14 mouse cellular contexts compared by ENCODE assay signal in the genomic region with DNA sequence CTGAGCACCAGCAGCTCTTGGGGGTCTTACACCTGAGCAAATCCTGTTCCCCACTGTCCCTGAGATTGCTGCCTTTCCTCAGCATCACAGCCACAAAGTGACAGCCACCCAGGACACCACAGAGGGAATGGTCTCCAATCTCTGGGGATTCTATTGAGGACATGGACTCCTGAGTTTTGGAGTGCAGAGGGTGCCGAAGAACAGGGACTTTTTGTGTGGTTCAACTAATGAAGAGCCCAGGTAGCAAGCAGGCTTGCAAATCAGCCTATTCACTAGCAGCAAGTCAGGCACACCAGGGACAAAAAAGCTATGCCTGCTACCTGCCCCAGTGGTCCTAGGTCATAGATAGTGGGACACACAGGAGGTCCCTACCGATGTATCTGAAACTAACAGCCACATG. TPM values are rescaled to one million over a fixed set of nuclear protein-coding genes. Genes with fewer than 3 reads are reported as not detected.
DNase-seq lines count a peak whose midpoint lies in the region; ATAC-seq lines count a peak whose summit lies in the region.
"Had no signal": no experiment of that assay in that cellular context is flagged by ENCODE, and none has a peak within 500 bp of the region (broad histone marks: within the 10 kb centered on the region; RNA-seq: fewer than 3 reads in every experiment).

No protein-coding gene starts in this region.

- H3K36me3 ChIP-seq in kidney, embryonic 14.5 days (ENCODE audit: control insufficient read depth, insufficient read depth, low read length) = no peaks in the 10 kb centered on the region
- 0 out of 2 replicates have a peak, but pooled peaks cover 4% of the 10 kb centered on the region for H3K36me3 ChIP-seq in embryonic facial prominence, embryonic 12.5 days
- no peaks in the 10 kb centered on the region for H3K36me3 ChIP-seq in forebrain, embryonic 16.5 days (ENCODE audit: control insufficient read depth, insufficient read depth)
- H3K36me3 ChIP-seq in midbrain, embryonic 11.5 days (ENCODE audit: control insufficient read depth, insufficient read depth, low read length) = no peaks in the 10 kb centered on the region

- 92% methylated on average over 2 of the region's 2 CpGs for WGBS in kidney, embryonic 14.5 days
- WGBS in embryonic facial prominence, embryonic 12.5 days = 88% methylated on average over 2 of the region's 2 CpGs
- WGBS in forebrain, embryonic 16.5 days = 81% methylated on average over 2 of the region's 2 CpGs
- WGBS in midbrain, embryonic 11.5 days = 96% methylated on average over 2 of the region's 2 CpGs

- no peak overlapping the region for H3K9ac ChIP-seq in kidney, embryonic 14.5 days (ENCODE audit: low read depth, low read length)
- H3K9ac ChIP-seq in embryonic facial prominence, embryonic 12.5 days = peak overlapping the region; percentile 11
- H3K9ac ChIP-seq in forebrain, embryonic 16.5 days (replicated peaks; ENCODE audit: low read depth, low read length) = no peak overlapping the region
- no peak overlapping the region for H3K9ac ChIP-seq in midbrain, embryonic 11.5 days (ENCODE audit: low read length)
- H3K9ac ChIP-seq: liver, embryonic 14.5 days had no signal

- no peak for ATAC-seq in kidney, embryonic 14.5 days (ENCODE audit: low FRiP score, low TSS enrichment)
- no peak for ATAC-seq in embryonic facial prominence, embryonic 12.5 days (ENCODE audit: insufficient number of reproducible peaks, insufficient read depth, low FRiP score, low TSS enrichment)
- no peak for ATAC-seq in forebrain, embryonic 16.5 days
- no peak for ATAC-seq in midbrain, embryonic 11.5 days (ENCODE audit: low FRiP score)

- no peak for DNase-seq in kidney, postnatal 14 days
- DNase-seq in midbrain, embryonic 11.5 days (ENCODE audit: low spot score, missing footprints) = no peak
- no peak for DNase-seq in left cerebral cortex, postnatal 10 days (ENCODE audit: extremely low spot score in 1 of 2, low spot score in 2 of 2)
- DNase-seq in kidney, adult 11 months = no peak
- DNase-seq in cerebellum, adult 8-10 months = no peak
- DNase-seq: embryo, embryonic 11 days; kidney, postnatal 4 days; thymus, postnatal 36 days had no signal

- no peaks in the 10 kb centered on the region for H3K9me3 ChIP-seq in kidney, embryonic 14.5 days (ENCODE audit: control insufficient read depth, low read length)
- H3K9me3 ChIP-seq in embryonic facial prominence, embryonic 12.5 days = no peaks in the 10 kb centered on the region
- no peaks in the 10 kb centered on the region for H3K9me3 ChIP-seq in forebrain, embryonic 16.5 days (ENCODE audit: control insufficient read depth, low read length)
- no peaks in the 10 kb centered on the region for H3K9me3 ChIP-seq in midbrain, embryonic 11.5 days (ENCODE audit: control insufficient read depth, low read length)

- H3K4me2 ChIP-seq in kidney, embryonic 14.5 days (replicated peaks; ENCODE audit: low read depth, low read length) = peak overlapping the region; percentile 90; the same call in 1 of the 2 replicates
- H3K4me2 ChIP-seq in embryonic facial prominence, embryonic 12.5 days (replicated peaks) = peak overlapping the region; percentile 81
- H3K4me2 ChIP-seq in forebrain, embryonic 16.5 days (ENCODE audit: low read length) = peak overlapping the region; percentile 82
- H3K4me2 ChIP-seq in midbrain, embryonic 11.5 days = no peak overlapping the region

- H3K27ac ChIP-seq in kidney, embryonic 14.5 days (ENCODE audit: low read depth, low read length) = no peak overlapping the region
- no peak overlapping the region for H3K27ac ChIP-seq in embryonic facial prominence, embryonic 12.5 days
- H3K27ac ChIP-seq in forebrain, embryonic 16.5 days (ENCODE audit: low read length) = no peak overlapping the region
- no peak overlapping the region for H3K27ac ChIP-seq in midbrain, embryonic 11.5 days (ENCODE audit: low read depth, low read length)
- H3K27ac ChIP-seq: liver, embryonic 14.5 days had no signal

- intact Hi-C loops in left cerebral cortex, postnatal 10 days (cut with DNase I) = no loop called here

- H3K27me3 ChIP-seq in kidney, embryonic 14.5 days (ENCODE audit: control insufficient read depth, insufficient read depth, low read length) = no peaks in the 10 kb centered on the region
- H3K27me3 ChIP-seq in embryonic facial prominence, embryonic 12.5 days = no peaks in the 10 kb centered on the region
- no peaks in the 10 kb centered on the region for H3K27me3 ChIP-seq in forebrain, embryonic 16.5 days (replicated peaks; ENCODE audit: control insufficient read depth, insufficient read depth, low read length)
- no peaks in the 10 kb centered on the region for H3K27me3 ChIP-seq in midbrain, embryonic 11.5 days (ENCODE audit: control insufficient read depth, insufficient read depth, low read length)

- H3K4me1 ChIP-seq in kidney, embryonic 14.5 days (ENCODE audit: control insufficient read depth, insufficient read depth, low read length) = peaks cover 17% of the 10 kb centered on the region
- peaks cover 30% of the 10 kb centered on the region for H3K4me1 ChIP-seq in embryonic facial prominence, embryonic 12.5 days
- H3K4me1 ChIP-seq in forebrain, embryonic 16.5 days (replicated peaks; ENCODE audit: control insufficient read depth, insufficient read depth, low read length) = peaks cover 30% of the 10 kb centered on the region
- peaks cover 19% of the 10 kb centered on the region for H3K4me1 ChIP-seq in midbrain, embryonic 11.5 days (ENCODE audit: control insufficient read depth, insufficient read depth, low read length)

- H3K4me3 ChIP-seq in kidney, embryonic 14.5 days (ENCODE audit: low read length) = no peak overlapping the region
- peak overlapping the region; percentile 97; the same call in 1 of the 2 replicates for H3K4me3 ChIP-seq in embryonic facial prominence, embryonic 12.5 days
- H3K4me3 ChIP-seq in forebrain, embryonic 16.5 days (replicated peaks; ENCODE audit: low read length) = no peak overlapping the region
- 0 out of 2 replicates have a peak overlapping the region, but pooled peaks have one; percentile 6 for H3K4me3 ChIP-seq in midbrain, embryonic 11.5 days (ENCODE audit: low read depth, low read length)

RNA-seq across cellular contexts. Expression of a gene that starts 1.8 kb away (rescaled TPM):
- 35.5 and 35.8 TPM in 2 replicates for polyA plus RNA-seq in kidney, embryonic 14.5 days (2014; fragmentation: Nextera tagmentation; extraction: Ambion mirVana)
- polyA plus RNA-seq in embryonic facial prominence, embryonic 12.5 days (2016; fragmentation: Nextera tagmentation; extraction: Ambion mirVana) = 95.6 and 97.2 TPM in 2 replicates
- 86.1 and 86.7 TPM in 2 replicates for polyA plus RNA-seq in forebrain, embryonic 16.5 days (2015; fragmentation: Nextera tagmentation; extraction: Ambion mirVana)
- polyA plus RNA-seq in midbrain, embryonic 11.5 days (2014; fragmentation: Nextera tagmentation; extraction: Ambion mirVana) = 26.3 and 29.0 TPM in 2 replicates
- 10 to 100 TPM; 66.2 to 78.3 TPM for total RNA-seq in left cerebral cortex, postnatal 10 days (2021)

RNA-seq across cellular contexts. Expression of a gene that starts 48.5 kb away (rescaled TPM):
- polyA plus RNA-seq in kidney, embryonic 14.5 days (2014; fragmentation: Nextera tagmentation; extraction: Ambion mirVana) = not detected in 2 replicates
- not detected in 2 replicates for polyA plus RNA-seq in embryonic facial prominence, embryonic 12.5 days (2016; fragmentation: Nextera tagmentation; extraction: Ambion mirVana)
- not detected in 2 replicates for polyA plus RNA-seq in forebrain, embryonic 16.5 days (2015; fragmentation: Nextera tagmentation; extraction: Ambion mirVana)
- polyA plus RNA-seq in midbrain, embryonic 11.5 days (2014; fragmentation: Nextera tagmentation; extraction: Ambion mirVana) = not detected in 2 replicates
- total RNA-seq in left cerebral cortex, postnatal 10 days (2021) = not detected
- polyA plus RNA-seq: brain, embryonic 14.5 days; gonadal fat pad, adult 2 months; liver, embryonic 14.5 days had no signal

RNA-seq across cellular contexts. Expression of a gene that starts 56.7 kb away (rescaled TPM):
- 173 and 206 TPM in 2 replicates for polyA plus RNA-seq in kidney, embryonic 14.5 days (2014; fragmentation: Nextera tagmentation; extraction: Ambion mirVana)
- 147 and 165 TPM in 2 replicates for polyA plus RNA-seq in embryonic facial prominence, embryonic 12.5 days (2016; fragmentation: Nextera tagmentation; extraction: Ambion mirVana)
- polyA plus RNA-seq in forebrain, embryonic 16.5 days (2015; fragmentation: Nextera tagmentation; extraction: Ambion mirVana) = 153 and 178 TPM in 2 replicates
- 131 and 137 TPM in 2 replicates for polyA plus RNA-seq in midbrain, embryonic 11.5 days (2014; fragmentation: Nextera tagmentation; extraction: Ambion mirVana)
- 10 to 100 TPM; 51.0 to 52.6 TPM for total RNA-seq in left cerebral cortex, postnatal 10 days (2021)

RNA-seq across cellular contexts. Expression of a gene that starts 58.1 kb away (rescaled TPM):
- polyA plus RNA-seq in kidney, embryonic 14.5 days (2014; fragmentation: Nextera tagmentation; extraction: Ambion mirVana) = 0.15 and 0.30 TPM in 2 replicates
- 0.42 and 0.51 TPM in 2 replicates for polyA plus RNA-seq in embryonic facial prominence, embryonic 12.5 days (2016; fragmentation: Nextera tagmentation; extraction: Ambion mirVana)
- polyA plus RNA-seq in forebrain, embryonic 16.5 days (2015; fragmentation: Nextera tagmentation; extraction: Ambion mirVana) = 0.50 and 0.65 TPM in 2 replicates
- 0.11 and 0.25 TPM in 2 replicates for polyA plus RNA-seq in midbrain, embryonic 11.5 days (2014; fragmentation: Nextera tagmentation; extraction: Ambion mirVana)
- total RNA-seq in left cerebral cortex, postnatal 10 days (2021) = under 1 TPM; 0.16 to 0.41 TPM

RNA-seq across cellular contexts. Expression of a gene that starts 59.1 kb away (rescaled TPM):
- not detected in 2 replicates for polyA plus RNA-seq in kidney, embryonic 14.5 days (2014; fragmentation: Nextera tagmentation; extraction: Ambion mirVana)
- not detected in 2 replicates for polyA plus RNA-seq in embryonic facial prominence, embryonic 12.5 days (2016; fragmentation: Nextera tagmentation; extraction: Ambion mirVana)
- not detected in 2 replicates for polyA plus RNA-seq in forebrain, embryonic 16.5 days (2015; fragmentation: Nextera tagmentation; extraction: Ambion mirVana)
- not detected in 2 replicates for polyA plus RNA-seq in midbrain, embryonic 11.5 days (2014; fragmentation: Nextera tagmentation; extraction: Ambion mirVana)
- not detected for total RNA-seq in left cerebral cortex, postnatal 10 days (2021)
- polyA plus RNA-seq: brain, embryonic 14.5 days; liver, embryonic 14.5 days had no signal

Comparison
In these comparisons a context has a peak if more than half of its experiments do, and no peak if none do; other contexts are left out.
1. H3K4me3 ChIP-seq: peak in embryonic facial prominence, embryonic 12.5 days (single experiment) and midbrain, embryonic 11.5 days (single experiment); none in kidney, embryonic 14.5 days (single experiment) and forebrain, embryonic 16.5 days (single experiment).